Mouse (Mus musculus) neural tube, embryonic 14.5 days (tissue): ENCODE measurements around the gene Sept8. TPM values are rescaled to one million over a fixed set of nuclear protein-coding genes. Genes with fewer than 3 reads are reported as not detected.
A peak's percentile ranks its signal among the peaks of the same experiment; 100 is the strongest.

ENCODE experiments used
- ATAC-seq: fragments of 200-750 bp; cut with Nextera tagmentation; 2 replicates; pipeline ENCODE4 v1.8.0; 2017; ENCODE audit warnings: low read depth, mild to moderate bottlenecking, moderate TSS enrichment, moderate library complexity
- H3K27ac ChIP-seq: fragments of 300-500 bp; sonication (generic); 2 replicates; pipeline ENCODE4 v1.5.1; 2014; ENCODE audit warnings: low read depth, mild to moderate bottlenecking, control low read depth, low read length, moderate library complexity, mixed read lengths
- H3K27me3 ChIP-seq: fragments of 300-500 bp; sonication (generic); 2 replicates; pipeline ENCODE4 v1.6.1; 2014; ENCODE audit warnings: low read length; ENCODE audit not compliant: control insufficient read depth, insufficient read depth
- H3K36me3 ChIP-seq: fragments of 300-500 bp; sonication (generic); 2 replicates; pipeline ENCODE4 v1.6.1; 2014; ENCODE audit warnings: low read length, mixed read lengths; ENCODE audit not compliant: control insufficient read depth, insufficient read depth
- H3K4me1 ChIP-seq: fragments of 300-500 bp; sonication (generic); 2 replicates; pipeline ENCODE4 v1.6.1; 2014; ENCODE audit warnings: low read length; ENCODE audit not compliant: control insufficient read depth, insufficient read depth
- H3K4me2 ChIP-seq: fragments of 300-500 bp; sonication (generic); 2 replicates; pipeline ENCODE4 v1.6.1; 2014; ENCODE audit warnings: mild to moderate bottlenecking, low read depth, low read length, control low read depth
- H3K4me3 ChIP-seq: fragments of 300-500 bp; sonication (generic); 2 replicates; pipeline ENCODE4 v1.5.1; 2014; ENCODE audit warnings: low read depth, low read length, control low read depth, mixed read lengths
- H3K9ac ChIP-seq: fragments of 300-500 bp; sonication (generic); replicated peaks from 2 replicates; pipeline ENCODE4 v1.6.1; 2014; ENCODE audit warnings: low read depth, mild to moderate bottlenecking, control low read depth, low read length, mixed read lengths
- H3K9me3 ChIP-seq: fragments of 300-500 bp; sonication (generic); 2 replicates; pipeline ENCODE4 v1.6.1; 2016; ENCODE audit warnings: low read length; ENCODE audit not compliant: control insufficient read depth
- WGBS: fragments of 180-500 bp; shearing (Covaris S2); extraction: QIAGEN DNeasy Blood & Tissue Kit; methylation state at CpG from one replicate; pipeline ENCODE4 v1.1.7; 2014; 5-methylcytosine and 5-hydroxymethylcytosine counted together
- polyA plus RNA-seq: library from polyadenylated mRNA; unstranded; fragments of >200 nt; fragmentation: Nextera tagmentation; extraction: Ambion mirVana; gene quantifications from 2 replicates; pipeline ENCODE4 v1.2.1, GENCODE M21; 2014

Gene Sept8
- polyA plus RNA-seq, 1 experiment from 2014 or later: 20.5 TPM

DNA sequence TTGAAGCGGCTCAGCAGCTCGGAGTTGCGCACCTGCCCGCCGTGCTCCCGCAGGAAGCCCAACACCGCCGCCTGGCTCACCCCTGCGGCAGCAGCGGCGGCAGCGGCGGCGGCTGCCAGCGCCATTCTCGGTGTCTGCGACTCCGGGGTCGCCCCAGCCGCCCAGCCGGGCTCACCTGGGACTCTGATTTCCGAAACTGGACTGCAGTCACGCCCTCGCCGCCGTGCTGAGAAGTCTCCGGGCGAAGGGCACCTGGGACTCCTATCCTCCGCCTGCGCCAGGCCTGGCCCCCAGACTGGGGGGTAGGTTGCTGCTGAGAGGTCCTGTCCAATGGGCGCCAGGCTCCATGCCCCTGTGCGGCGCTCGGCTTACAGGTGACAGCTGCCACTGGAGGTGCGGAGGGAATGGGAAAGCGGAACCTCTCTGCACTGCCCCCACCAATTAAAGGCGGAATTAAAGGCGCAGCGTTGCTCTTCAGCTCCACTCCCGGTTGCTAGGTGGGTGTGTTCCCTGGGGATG, 39.2 kb upstream of the Sept8 start, which contains the start of the genes Gm9945 and Sowaha:
TSS of gene Gm9945 (plus strand) at position 384 of the 519 bp plus-strand sequence.
TSS of gene Sowaha (minus strand) at position 492 of the 519 bp plus-strand sequence.
- H3K4me1 ChIP-seq: peaks cover 24% of the 10 kb centered on the region
- ATAC-seq: peak; percentile 54
- no peaks in the 10 kb centered on the region for H3K36me3 ChIP-seq
- peak within 1 kb of the TSS; percentile 77 for H3K4me2 ChIP-seq
- peak within 1 kb of the TSS; percentile 41 for H3K4me3 ChIP-seq
- WGBS: 3% methylated on average over 40 of the region's 40 CpGs
- no peaks in the 10 kb centered on the region for H3K9me3 ChIP-seq
- peaks cover 33% of the 10 kb centered on the region for H3K27me3 ChIP-seq
- no peak within 1 kb of the TSS for H3K27ac ChIP-seq
- H3K9ac ChIP-seq: peak within 1 kb of the TSS; percentile 52

DNA sequence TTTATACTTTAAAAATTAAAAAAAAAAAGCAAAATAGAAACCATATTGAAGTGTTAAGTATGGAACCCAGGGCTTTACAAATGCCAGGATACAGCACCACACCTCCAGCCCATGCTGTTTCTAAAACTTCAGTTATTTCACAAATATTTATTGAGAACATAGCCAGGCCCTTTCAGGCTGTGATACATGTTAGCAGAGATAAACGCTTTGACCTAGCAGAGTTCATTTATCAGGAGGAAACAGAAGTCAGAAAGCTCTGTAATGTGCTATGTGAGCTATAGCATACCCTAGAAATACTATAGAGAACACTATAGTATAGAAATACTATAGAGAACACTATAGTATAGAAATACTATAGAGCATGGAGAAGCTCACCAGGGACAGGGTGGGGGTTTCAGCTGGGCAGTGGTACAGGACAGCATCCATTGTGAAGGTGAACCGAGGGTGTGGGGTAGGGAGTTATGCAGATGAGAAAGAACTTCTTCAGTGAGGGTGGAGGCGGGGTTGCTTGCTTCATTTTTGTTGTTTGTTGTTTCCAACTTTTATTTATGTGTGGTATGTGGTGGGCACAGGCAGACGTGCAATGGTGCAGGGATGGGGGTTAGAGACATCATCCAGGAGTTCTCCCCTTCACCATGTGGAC, 37.8 kb upstream of the Sept8 start:
- Histone ChIP-seq H3K9me3 (no peaks in the 10 kb centered on the region), H3K4me3 (no peak overlapping the region), H3K4me2 (no peak overlapping the region), H3K36me3 (no peaks in the 10 kb centered on the region), H3K27me3 (peaks cover 34% of the 10 kb centered on the region), H3K9ac (no peak overlapping the region), H3K4me1 (peaks cover 17% of the 10 kb centered on the region), H3K27ac (no peak overlapping the region)
- WGBS: 78% methylated on average over 4 of the region's 4 CpGs
- no peak for ATAC-seq

DNA sequence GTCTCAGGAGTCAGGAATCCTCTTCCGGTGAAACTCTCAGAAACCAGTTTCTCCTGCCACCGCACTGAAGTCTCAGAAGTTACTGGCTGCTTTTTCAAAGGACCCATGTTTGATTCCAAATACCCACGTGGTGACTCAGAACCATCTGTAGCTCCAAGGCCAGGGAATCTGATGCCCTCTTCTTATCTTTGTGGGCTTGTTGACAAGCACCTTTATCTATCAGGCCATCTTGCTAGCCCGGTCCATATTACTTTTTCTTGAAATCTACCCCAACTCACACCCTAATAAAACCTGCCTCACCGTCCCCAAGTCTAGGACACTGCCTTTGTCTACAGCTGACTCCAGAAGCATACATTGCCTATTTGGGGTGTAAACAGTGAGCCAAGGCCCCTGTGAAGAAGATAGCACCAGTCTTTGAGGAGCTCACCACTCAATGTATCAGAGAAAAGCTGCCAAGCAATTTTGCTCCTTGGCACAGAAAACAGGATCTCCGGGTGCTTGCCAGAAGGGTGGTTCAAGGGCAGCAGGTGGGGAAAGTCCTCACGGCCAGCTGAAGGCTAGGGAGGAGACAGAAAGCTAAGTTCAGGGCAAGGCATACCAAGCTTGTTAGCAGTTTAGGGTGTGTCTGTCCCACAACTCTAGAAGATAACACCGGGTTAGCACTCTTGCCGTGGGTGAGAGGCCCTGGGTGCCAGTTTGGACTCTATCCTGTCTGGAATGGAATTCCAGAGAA, 35.7 kb upstream of the Sept8 start:
- Histone ChIP-seq H3K9me3 (no peaks in the 10 kb centered on the region), H3K4me3 (no peak overlapping the region), H3K4me1 (peaks cover 16% of the 10 kb centered on the region), H3K9ac (no peak overlapping the region), H3K27me3 (peaks cover 31% of the 10 kb centered on the region), H3K4me2 (no peak overlapping the region), H3K27ac (no peak overlapping the region), H3K36me3 (no peaks in the 10 kb centered on the region)
- WGBS: 82% methylated on average over 9 of the region's 9 CpGs
- ATAC-seq: no peak

DNA sequence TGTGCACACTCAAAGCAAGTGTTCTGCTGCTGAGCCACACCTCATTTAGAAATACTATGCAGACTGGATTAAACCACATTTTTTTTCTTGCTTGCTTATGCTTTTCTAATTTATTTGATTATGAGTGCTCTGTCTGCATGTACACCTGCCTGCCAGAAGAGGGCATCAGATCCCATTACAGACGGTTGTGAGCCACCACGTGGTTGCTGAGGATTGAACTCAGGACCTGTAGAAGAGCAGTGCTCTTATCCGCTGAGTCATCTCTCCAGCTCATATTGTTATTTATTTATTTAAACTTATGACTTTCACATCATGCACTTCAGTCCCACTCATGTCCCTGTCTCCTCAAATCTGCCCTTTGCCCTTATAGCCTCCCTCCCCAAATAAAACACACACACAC, 33.3 kb upstream of the Sept8 start:
- H3K36me3 ChIP-seq: no peaks in the 10 kb centered on the region
- no peak for ATAC-seq
- H3K27ac ChIP-seq: no peak overlapping the region
- H3K4me3 ChIP-seq: no peak overlapping the region
- H3K27me3 ChIP-seq: peaks cover 13% of the 10 kb centered on the region
- H3K4me1 ChIP-seq: no peaks in the 10 kb centered on the region
- no peak overlapping the region for H3K4me2 ChIP-seq
- no peak overlapping the region for H3K9ac ChIP-seq
- no peaks in the 10 kb centered on the region for H3K9me3 ChIP-seq
- 47% methylated on average over 3 of the region's 3 CpGs for WGBS

DNA sequence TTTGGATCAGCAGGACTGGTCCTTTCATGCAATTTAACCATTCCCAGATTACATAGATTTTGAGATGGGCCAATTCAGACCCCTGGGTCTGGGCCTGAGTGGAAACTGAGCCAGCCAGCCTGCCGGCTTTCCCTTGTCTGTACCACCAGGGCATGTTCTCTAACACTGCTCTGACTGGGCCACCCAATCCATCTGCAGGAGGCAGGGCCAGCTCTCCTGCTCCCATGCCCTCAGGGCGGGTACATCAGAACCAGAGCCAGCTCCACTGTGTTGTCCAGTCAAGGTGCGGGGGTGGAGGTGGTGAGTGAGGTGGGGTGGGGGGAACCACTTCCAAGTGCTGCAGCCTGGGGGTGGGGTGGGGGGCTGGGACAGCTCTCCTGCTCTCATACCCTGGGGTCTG, 32.7 kb upstream of the Sept8 start:
- Histone ChIP-seq H3K27me3 (peaks cover 11% of the 10 kb centered on the region), H3K36me3 (no peaks in the 10 kb centered on the region), H3K9me3 (no peaks in the 10 kb centered on the region), H3K4me3 (no peak overlapping the region), H3K27ac (no peak overlapping the region), H3K4me2 (no peak overlapping the region), H3K4me1 (no peaks in the 10 kb centered on the region), H3K9ac (no peak overlapping the region)
- no peak for ATAC-seq
- 77% methylated on average over 3 of the region's 3 CpGs for WGBS

DNA sequence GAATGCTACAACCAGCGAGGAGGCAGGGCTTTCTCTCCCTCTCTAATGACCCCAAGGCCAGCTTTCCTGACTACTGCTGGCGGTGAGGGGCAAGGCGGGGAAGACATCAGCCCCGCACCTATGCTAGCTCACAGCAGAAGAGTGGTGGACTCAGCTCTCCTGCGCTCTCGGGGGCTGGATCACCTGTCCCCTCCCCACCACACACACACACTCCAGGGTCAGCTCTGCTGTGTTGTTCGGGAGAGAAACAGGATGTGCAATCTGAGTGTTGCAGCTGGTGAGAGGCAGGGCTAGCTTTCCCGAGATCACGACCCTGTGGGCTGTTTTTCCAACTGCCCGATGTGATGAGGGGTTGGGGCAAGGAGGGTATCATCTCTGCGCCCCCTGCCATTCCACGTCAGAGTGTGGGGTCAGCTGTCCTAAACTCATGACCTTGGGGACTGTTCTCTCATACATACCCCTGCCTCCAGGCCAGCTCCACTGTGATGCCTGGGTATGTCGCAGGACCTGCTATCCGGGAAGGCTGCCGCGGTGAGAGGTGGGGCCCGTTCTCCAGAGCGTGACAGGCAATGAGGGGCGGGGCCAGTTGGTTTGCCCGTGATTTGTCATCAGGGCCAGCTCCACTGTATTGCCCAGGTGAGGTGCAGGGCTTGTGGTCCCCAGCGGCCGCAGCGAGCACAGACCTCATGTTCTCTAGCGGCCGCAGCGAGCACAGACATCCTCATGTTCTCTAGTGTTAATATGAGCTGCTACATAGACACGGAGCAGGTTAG, 32.0 kb upstream of the Sept8 start:
- WGBS: 14% methylated on average over 27 of the region's 27 CpGs
- H3K4me2 ChIP-seq: peak overlapping the region; percentile 32
- no peaks in the 10 kb centered on the region for H3K36me3 ChIP-seq
- no peaks in the 10 kb centered on the region for H3K4me1 ChIP-seq
- no peak overlapping the region for H3K4me3 ChIP-seq
- H3K9me3 ChIP-seq: no peaks in the 10 kb centered on the region
- ATAC-seq: peak; percentile 54
- H3K27ac ChIP-seq: no peak overlapping the region
- peaks cover 7% of the 10 kb centered on the region for H3K27me3 ChIP-seq
- 0 out of 2 replicates have a peak overlapping the region, but pooled peaks have one; percentile 16 for H3K9ac ChIP-seq

DNA sequence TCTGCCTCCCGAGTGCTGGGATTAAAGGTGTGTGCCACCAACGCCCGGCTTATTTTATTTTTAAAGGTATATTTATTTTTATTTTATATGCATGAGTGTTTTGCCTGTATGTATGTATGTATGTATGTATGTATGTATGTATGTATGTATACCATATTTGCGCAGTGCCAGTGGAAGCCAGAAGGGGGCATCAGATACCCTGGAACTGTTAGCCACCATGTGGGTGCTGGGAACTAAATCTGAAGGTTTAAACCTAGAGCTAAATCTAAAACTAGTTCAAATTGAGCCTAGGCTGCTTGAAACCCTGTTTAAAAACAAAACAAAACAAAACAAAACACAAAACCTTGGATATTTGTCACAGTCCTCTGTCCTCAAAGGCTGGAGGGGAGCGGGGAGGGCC, 30.1 kb upstream of the Sept8 start:
- Histone ChIP-seq H3K27ac (no peak overlapping the region), H3K27me3 (peaks cover 7% of the 10 kb centered on the region)

DNA sequence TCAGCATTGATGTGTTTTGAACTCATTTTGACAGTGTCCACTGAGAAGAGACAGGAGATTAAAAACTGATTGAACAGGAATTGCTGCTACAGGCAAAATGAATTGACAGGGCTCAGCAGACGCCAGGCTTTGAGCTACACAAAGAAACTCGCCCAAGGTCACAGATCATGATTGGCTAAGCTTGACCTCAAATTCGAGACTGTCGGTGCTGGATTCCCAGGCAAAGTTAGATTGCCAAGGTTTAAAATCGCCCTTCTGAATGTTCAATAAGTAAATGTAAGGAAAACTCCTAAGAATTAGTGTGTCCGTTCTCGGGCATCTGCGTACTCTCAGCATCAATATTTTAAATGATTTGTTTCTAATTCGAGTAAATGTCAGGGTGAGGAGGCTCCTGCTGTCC, 29.6 kb upstream of the Sept8 start:
- H3K4me2 ChIP-seq: no peak overlapping the region
- H3K4me3 ChIP-seq: no peak overlapping the region
- no peak overlapping the region for H3K9ac ChIP-seq
- H3K36me3 ChIP-seq: no peaks in the 10 kb centered on the region
- no peaks in the 10 kb centered on the region for H3K9me3 ChIP-seq
- H3K27me3 ChIP-seq: peaks cover 7% of the 10 kb centered on the region
- no peaks in the 10 kb centered on the region for H3K4me1 ChIP-seq
- H3K27ac ChIP-seq: no peak overlapping the region
- no peak for ATAC-seq
- 76% methylated on average over 9 of the region's 9 CpGs for WGBS

More for the DNA sequence above, 30.1 kb upstream of the Sept8 start:
- Histone ChIP-seq H3K9ac (no peak overlapping the region), H3K9me3 (no peaks in the 10 kb centered on the region), H3K4me1 (no peaks in the 10 kb centered on the region), H3K36me3 (no peaks in the 10 kb centered on the region), H3K4me2 (no peak overlapping the region), H3K4me3 (no peak overlapping the region)
- WGBS: 98% methylated on average over 5 of the region's 5 CpGs
- no peak for ATAC-seq
